Mouse (Mus musculus): ENCODE results near the gene Dyx1c1. TPM values are rescaled to one million over a fixed set of nuclear protein-coding genes. Genes with fewer than 3 reads are reported as not detected.

Dyx1c1 gene
- polyA plus RNA-seq, 1 experiment from 2014 or later = 2.9 TPM

GRCm38 (mm10) chr9:72935309-72935708 is 23.3 kb upstream of the Dyx1c1 start:
- Histone ChIP-seq H3K9me3 (ENCODE audit: control insufficient read depth, low read length) (no peaks in the 10 kb centered on the region), H3K4me1 (replicated peaks; ENCODE audit: control insufficient read depth, insufficient read depth, low read length) (no peaks in the 10 kb centered on the region), H3K27me3 (ENCODE audit: control insufficient read depth, insufficient read depth, low read length) (no peaks in the 10 kb centered on the region), H3K4me2 (replicated peaks) (no peak overlapping the region), H3K9ac (no peak overlapping the region), H3K36me3 (replicated peaks; ENCODE audit: control insufficient read depth, insufficient read depth) (0 out of 2 replicates have a peak, but pooled peaks cover 8% of the 10 kb centered on the region), H3K4me3 (replicated peaks; ENCODE audit: low read length) (no peak overlapping the region), H3K27ac (no peak overlapping the region)
- ATAC-seq (ENCODE audit: low FRiP score) = no peak
- no peak for DNase-seq (ENCODE audit: low spot score)
- WGBS = 92% methylated on average over 4 of the region's 4 CpGs

- Histone ChIP-seq H3K27ac (no peak overlapping the region), H3K9ac (no peak overlapping the region), H3K4me3 (replicated peaks; ENCODE audit: low read length) (no peak overlapping the region), H3K4me1 (replicated peaks; ENCODE audit: control insufficient read depth, insufficient read depth, low read length) (no peaks in the 10 kb centered on the region), H3K36me3 (replicated peaks; ENCODE audit: control insufficient read depth, insufficient read depth) (0 out of 2 replicates have a peak, but pooled peaks cover 8% of the 10 kb centered on the region), H3K4me2 (replicated peaks) (no peak overlapping the region), H3K9me3 (ENCODE audit: control insufficient read depth, low read length) (no peaks in the 10 kb centered on the region), H3K27me3 (ENCODE audit: control insufficient read depth, insufficient read depth, low read length) (no peaks in the 10 kb centered on the region)
- ATAC-seq (ENCODE audit: low FRiP score) = no peak
- no peak for DNase-seq (ENCODE audit: low spot score)
- 75% methylated on average over 2 of the region's 2 CpGs for WGBS
Observed at GRCm38 (mm10) chr9:72936301-72936700, 22.3 kb upstream of the Dyx1c1 start.

- Histone ChIP-seq H3K9ac (no peak overlapping the region), H3K36me3 (replicated peaks; ENCODE audit: control insufficient read depth, insufficient read depth) (peaks cover 37% of the 10 kb centered on the region), H3K27me3 (ENCODE audit: control insufficient read depth, insufficient read depth, low read length) (no peaks in the 10 kb centered on the region), H3K4me1 (replicated peaks; ENCODE audit: control insufficient read depth, insufficient read depth, low read length) (no peaks in the 10 kb centered on the region), H3K4me2 (replicated peaks) (no peak overlapping the region), H3K27ac (no peak overlapping the region), H3K4me3 (replicated peaks; ENCODE audit: low read length) (no peak overlapping the region), H3K9me3 (ENCODE audit: control insufficient read depth, low read length) (no peaks in the 10 kb centered on the region)
- WGBS = 65% methylated on average over 3 of the region's 3 CpGs
- ATAC-seq (ENCODE audit: low FRiP score) (no peak), DNase-seq (ENCODE audit: low spot score) (no peak)
Observed at GRCm38 (mm10) chr9:72943424-72943823, 15.2 kb upstream of the Dyx1c1 start.

- 93% methylated on average over 13 of the region's 13 CpGs for WGBS
- Histone ChIP-seq H3K27ac (no peak overlapping the region), H3K27me3 (ENCODE audit: control insufficient read depth, insufficient read depth, low read length) (no peaks in the 10 kb centered on the region), H3K9ac (no peak overlapping the region), H3K4me2 (replicated peaks) (no peak overlapping the region), H3K9me3 (ENCODE audit: control insufficient read depth, low read length) (no peaks in the 10 kb centered on the region), H3K36me3 (replicated peaks; ENCODE audit: control insufficient read depth, insufficient read depth) (peaks cover 37% of the 10 kb centered on the region), H3K4me1 (replicated peaks; ENCODE audit: control insufficient read depth, insufficient read depth, low read length) (no peaks in the 10 kb centered on the region), H3K4me3 (replicated peaks; ENCODE audit: low read length) (no peak overlapping the region)
- no peak for ATAC-seq (ENCODE audit: low FRiP score)
- DNase-seq (ENCODE audit: low spot score) = no peak
Observed at GRCm38 (mm10) chr9:72944286-72944685, 14.3 kb upstream of the Dyx1c1 start.

GRCm38 (mm10) chr9:72947010-72947409 is 11.6 kb upstream of the Dyx1c1 start:
- WGBS = 96% methylated on average over 1 of the region's 1 CpGs
- ATAC-seq (ENCODE audit: low FRiP score) (no peak), DNase-seq (ENCODE audit: low spot score) (no peak)
- no peak overlapping the region for H3K4me3 ChIP-seq (replicated peaks; ENCODE audit: low read length)
- no peaks in the 10 kb centered on the region for H3K4me1 ChIP-seq (replicated peaks; ENCODE audit: control insufficient read depth, insufficient read depth, low read length)
- no peaks in the 10 kb centered on the region for H3K9me3 ChIP-seq (ENCODE audit: control insufficient read depth, low read length)
- H3K27ac ChIP-seq = no peak overlapping the region
- no peaks in the 10 kb centered on the region for H3K27me3 ChIP-seq (ENCODE audit: control insufficient read depth, insufficient read depth, low read length)
- H3K4me2 ChIP-seq (replicated peaks) = no peak overlapping the region
- H3K9ac ChIP-seq = no peak overlapping the region
- H3K36me3 ChIP-seq (replicated peaks; ENCODE audit: control insufficient read depth, insufficient read depth) = peaks cover 37% of the 10 kb centered on the region

- Histone ChIP-seq H3K27ac (no peak overlapping the region), H3K9ac (no peak overlapping the region), H3K4me3 (replicated peaks; ENCODE audit: low read length) (no peak overlapping the region), H3K36me3 (replicated peaks; ENCODE audit: control insufficient read depth, insufficient read depth) (peaks cover 25% of the 10 kb centered on the region), H3K4me1 (replicated peaks; ENCODE audit: control insufficient read depth, insufficient read depth, low read length) (no peaks in the 10 kb centered on the region), H3K9me3 (ENCODE audit: control insufficient read depth, low read length) (no peaks in the 10 kb centered on the region), H3K27me3 (ENCODE audit: control insufficient read depth, insufficient read depth, low read length) (no peaks in the 10 kb centered on the region), H3K4me2 (replicated peaks) (no peak overlapping the region)
- no peak for DNase-seq (ENCODE audit: low spot score)
- WGBS = 83% methylated on average over 7 of the region's 7 CpGs
- no peak for ATAC-seq (ENCODE audit: low FRiP score)
Observed at GRCm38 (mm10) chr9:72949572-72949971, 9.0 kb upstream of the Dyx1c1 start.

- Histone ChIP-seq H3K4me3 (replicated peaks; ENCODE audit: low read length) (no peak overlapping the region), H3K4me2 (replicated peaks) (no peak overlapping the region), H3K36me3 (replicated peaks; ENCODE audit: control insufficient read depth, insufficient read depth) (no peaks in the 10 kb centered on the region), H3K4me1 (replicated peaks; ENCODE audit: control insufficient read depth, insufficient read depth, low read length) (peaks cover 7% of the 10 kb centered on the region; the same call in 1 of the 2 replicates), H3K9me3 (ENCODE audit: control insufficient read depth, low read length) (no peaks in the 10 kb centered on the region), H3K27ac (no peak overlapping the region), H3K9ac (no peak overlapping the region), H3K27me3 (ENCODE audit: control insufficient read depth, insufficient read depth, low read length) (no peaks in the 10 kb centered on the region)
- ATAC-seq (ENCODE audit: low FRiP score) (no peak), DNase-seq (ENCODE audit: low spot score) (no peak)
- 55% methylated on average over 2 of the region's 2 CpGs for WGBS
Observed at GRCm38 (mm10) chr9:72954746-72955145, 3.8 kb upstream of the Dyx1c1 start.

- no peaks in the 10 kb centered on the region for H3K36me3 ChIP-seq (replicated peaks; ENCODE audit: control insufficient read depth, insufficient read depth)
- no peaks in the 10 kb centered on the region for H3K27me3 ChIP-seq (ENCODE audit: control insufficient read depth, insufficient read depth, low read length)
- no peak overlapping the region for H3K4me2 ChIP-seq (replicated peaks)
- DNase-seq (ENCODE audit: low spot score) = peak; percentile 56
- WGBS = 14% methylated on average over 1 of the region's 1 CpGs
- H3K9ac ChIP-seq = no peak overlapping the region
- H3K27ac ChIP-seq = no peak overlapping the region
- H3K4me1 ChIP-seq (replicated peaks; ENCODE audit: control insufficient read depth, insufficient read depth, low read length) = peaks cover 7% of the 10 kb centered on the region; the same call in 1 of the 2 replicates
- ATAC-seq (ENCODE audit: low FRiP score) = no peak
- H3K4me3 ChIP-seq (replicated peaks; ENCODE audit: low read length) = no peak overlapping the region
- H3K9me3 ChIP-seq (ENCODE audit: control insufficient read depth, low read length) = no peaks in the 10 kb centered on the region
Observed at GRCm38 (mm10) chr9:72955546-72955945, 3.0 kb upstream of the Dyx1c1 start.

GRCm38 (mm10) chr9:72961346-72961745 is 2.8 kb downstream of the Dyx1c1 start:
- no peak overlapping the region for H3K4me2 ChIP-seq (replicated peaks)
- WGBS = 81% methylated on average over 8 of the region's 8 CpGs
- no peaks in the 10 kb centered on the region for H3K36me3 ChIP-seq (replicated peaks; ENCODE audit: control insufficient read depth, insufficient read depth)
- peaks cover 7% of the 10 kb centered on the region; the same call in 1 of the 2 replicates for H3K4me1 ChIP-seq (replicated peaks; ENCODE audit: control insufficient read depth, insufficient read depth, low read length)
- H3K27ac ChIP-seq = no peak overlapping the region
- DNase-seq (ENCODE audit: low spot score) (no peak), ATAC-seq (ENCODE audit: low FRiP score) (no peak)
- H3K9me3 ChIP-seq (ENCODE audit: control insufficient read depth, low read length) = no peaks in the 10 kb centered on the region
- no peak overlapping the region for H3K9ac ChIP-seq
- no peaks in the 10 kb centered on the region for H3K27me3 ChIP-seq (ENCODE audit: control insufficient read depth, insufficient read depth, low read length)
- no peak overlapping the region for H3K4me3 ChIP-seq (replicated peaks; ENCODE audit: low read length)

- Histone ChIP-seq H3K27me3 (ENCODE audit: control insufficient read depth, insufficient read depth, low read length) (no peaks in the 10 kb centered on the region), H3K9ac (no peak overlapping the region), H3K4me3 (replicated peaks; ENCODE audit: low read length) (no peak overlapping the region), H3K27ac (no peak overlapping the region), H3K4me2 (replicated peaks) (no peak overlapping the region), H3K36me3 (replicated peaks; ENCODE audit: control insufficient read depth, insufficient read depth) (no peaks in the 10 kb centered on the region), H3K9me3 (ENCODE audit: control insufficient read depth, low read length) (no peaks in the 10 kb centered on the region), H3K4me1 (replicated peaks; ENCODE audit: control insufficient read depth, insufficient read depth, low read length) (peaks cover 7% of the 10 kb centered on the region; the same call in 1 of the 2 replicates)
- no peak for DNase-seq (ENCODE audit: low spot score)
- 78% methylated on average over 15 of the region's 15 CpGs for WGBS
- ATAC-seq (ENCODE audit: low FRiP score) = no peak
Observed at GRCm38 (mm10) chr9:72961959-72962358, 3.4 kb downstream of the Dyx1c1 start.
